Mouse (Mus musculus): ENCODE measurements at regions not wholly inside any gene's neighbourhood (a gene's known extent, or its start where the extent isn't known, plus 50 kb on each side); places are given as distances from the start of the nearest gene placed in this dataset.
A peak's percentile ranks its signal among the peaks of the same experiment; 100 is the strongest.
"Not testable (repeated sequence)": the region's sequence is repeated elsewhere in the genome, so short reads cannot be mapped to it uniquely, and the experiment has no call there.

GRCm38 (mm10) chr2:114723971-114724666, 69.4 kb upstream of the Dph6 start:
- no peak for DNase-seq (ENCODE audit: low spot score in 2 of 2)

- no peak for DNase-seq (ENCODE audit: low spot score in 2 of 2)
Observed at GRCm38 (mm10) chr2:114727197-114727596, 72.4 kb upstream of the Dph6 start.

GRCm38 (mm10) chr2:114734861-114735569, 80.3 kb upstream of the Dph6 start:
- DNase-seq (ENCODE audit: low spot score in 2 of 2): no peak

- DNase-seq (ENCODE audit: low spot score in 2 of 2): no peak
Observed at GRCm38 (mm10) chr2:114739421-114740212, 84.9 kb upstream of the Dph6 start.

- no peak for DNase-seq (ENCODE audit: low spot score in 2 of 2)
Observed at GRCm38 (mm10) chr2:114763276-114763675, 108.5 kb upstream of the Dph6 start.

GRCm38 (mm10) chr2:114773723-114774122, 119.0 kb upstream of the Dph6 start:
- DNase-seq (ENCODE audit: low spot score in 2 of 2): not testable (repeated sequence)

GRCm38 (mm10) chr2:114774278-114774677, 119.5 kb upstream of the Dph6 start:
- no peak for DNase-seq (ENCODE audit: low spot score in 2 of 2)

GRCm38 (mm10) chr2:114775532-114775931, 120.8 kb upstream of the Dph6 start:
- DNase-seq (ENCODE audit: low spot score in 2 of 2): no peak

- DNase-seq (ENCODE audit: low spot score in 2 of 2): no peak
Observed at GRCm38 (mm10) chr2:114776176-114776575, 121.4 kb upstream of the Dph6 start.

GRCm38 (mm10) chr2:114782450-114782849, 127.7 kb upstream of the Dph6 start:
- DNase-seq (ENCODE audit: low spot score in 2 of 2): no peak

GRCm38 (mm10) chr2:114784191-114784590, 129.4 kb upstream of the Dph6 start:
- peak; percentile 10 to 17 for DNase-seq (ENCODE audit: low spot score in 2 of 2)

GRCm38 (mm10) chr2:114788251-114788650, 133.5 kb upstream of the Dph6 start:
- DNase-seq (ENCODE audit: low spot score in 2 of 2): no peak

- DNase-seq (ENCODE audit: low spot score in 2 of 2): no peak
Observed at GRCm38 (mm10) chr2:114796630-114797290, 142.0 kb upstream of the Dph6 start.

GRCm38 (mm10) chr2:114797291-114797650, 142.5 kb upstream of the Dph6 start:
- DNase-seq (ENCODE audit: low spot score in 2 of 2): peak; percentile 10 to 22

- no peak for DNase-seq (ENCODE audit: low spot score in 2 of 2)
Observed at GRCm38 (mm10) chr2:114803241-114803640, 148.5 kb upstream of the Dph6 start.

- DNase-seq (ENCODE audit: low spot score in 2 of 2): no peak
Observed at GRCm38 (mm10) chr2:114803928-114804327, 149.2 kb upstream of the Dph6 start.

- no peak for DNase-seq (ENCODE audit: low spot score in 2 of 2)
Observed at GRCm38 (mm10) chr2:114805436-114806047, 150.8 kb upstream of the Dph6 start.

- DNase-seq (ENCODE audit: low spot score in 2 of 2): no peak
Observed at GRCm38 (mm10) chr2:114808046-114808445, 153.3 kb upstream of the Dph6 start.

- DNase-seq (ENCODE audit: low spot score in 2 of 2): no peak
Observed at GRCm38 (mm10) chr2:114812141-114812902, 157.6 kb upstream of the Dph6 start.

GRCm38 (mm10) chr2:114812903-114813290, 158.1 kb upstream of the Dph6 start:
- no peak for DNase-seq (ENCODE audit: low spot score in 2 of 2)

Data from layer of hippocampus, postnatal 10 days (tissue).